Mouse (Mus musculus) adrenal gland, postnatal 14 days (tissue): Measurements from ENCODE around the gene Ppfibp2. TPM values are rescaled to one million over a fixed set of nuclear protein-coding genes. Genes with fewer than 3 reads are reported as not detected.

Experiments used
- DNase-seq: peaks from one replicate; pipeline ENCODE4 v3.0.0; 2021; ENCODE audit warnings: mixed read lengths
- total RNA-seq: library from RNA; stranded (reverse); gene quantifications from 2 replicates; pipeline ENCODE4 v1.2.3, GENCODE M21; 2021

Ppfibp2 gene
- total RNA-seq, 1 experiment from 2014 or later, result 7.8 TPM

GRCm38 (mm10) chr7:107664063-107665056 is 69.4 kb downstream of the Ppfibp2 start:
- peak; percentile 60 for DNase-seq

DNA sequence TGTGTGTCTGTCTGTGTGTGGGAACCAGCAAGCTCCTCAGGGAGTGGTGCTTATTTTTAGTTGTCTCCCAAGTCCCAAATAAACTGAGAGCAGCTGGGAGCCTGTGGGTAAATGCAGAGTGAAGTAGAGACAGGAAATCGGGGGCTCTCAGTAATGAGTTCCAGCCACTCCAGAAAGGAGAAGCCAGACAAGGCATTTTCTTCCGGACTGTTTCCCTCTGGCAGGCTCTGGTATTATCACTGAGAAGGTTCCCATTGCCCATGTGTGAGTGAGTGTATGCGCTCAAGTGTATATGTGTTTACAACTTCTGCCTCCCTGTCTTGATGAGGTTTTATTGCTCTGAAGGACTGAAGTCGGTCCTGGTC is 70.2 kb downstream of the Ppfibp2 start:
- no peak for DNase-seq

GRCm38 (mm10) chr7:107665586-107666261 is 70.7 kb downstream of the Ppfibp2 start:
- peak; percentile 49 for DNase-seq

- DNase-seq, result peak; percentile 23
These were observed 71.4 kb downstream of the Ppfibp2 start for GRCm38 (mm10) chr7:107666262-107666902.

- DNase-seq, result no peak
These were observed 73.5 kb downstream of the Ppfibp2 start for GRCm38 (mm10) chr7:107668514-107668913.

GRCm38 (mm10) chr7:107675224-107675623 is 80.2 kb downstream of the Ppfibp2 start:
- no peak for DNase-seq

DNA sequence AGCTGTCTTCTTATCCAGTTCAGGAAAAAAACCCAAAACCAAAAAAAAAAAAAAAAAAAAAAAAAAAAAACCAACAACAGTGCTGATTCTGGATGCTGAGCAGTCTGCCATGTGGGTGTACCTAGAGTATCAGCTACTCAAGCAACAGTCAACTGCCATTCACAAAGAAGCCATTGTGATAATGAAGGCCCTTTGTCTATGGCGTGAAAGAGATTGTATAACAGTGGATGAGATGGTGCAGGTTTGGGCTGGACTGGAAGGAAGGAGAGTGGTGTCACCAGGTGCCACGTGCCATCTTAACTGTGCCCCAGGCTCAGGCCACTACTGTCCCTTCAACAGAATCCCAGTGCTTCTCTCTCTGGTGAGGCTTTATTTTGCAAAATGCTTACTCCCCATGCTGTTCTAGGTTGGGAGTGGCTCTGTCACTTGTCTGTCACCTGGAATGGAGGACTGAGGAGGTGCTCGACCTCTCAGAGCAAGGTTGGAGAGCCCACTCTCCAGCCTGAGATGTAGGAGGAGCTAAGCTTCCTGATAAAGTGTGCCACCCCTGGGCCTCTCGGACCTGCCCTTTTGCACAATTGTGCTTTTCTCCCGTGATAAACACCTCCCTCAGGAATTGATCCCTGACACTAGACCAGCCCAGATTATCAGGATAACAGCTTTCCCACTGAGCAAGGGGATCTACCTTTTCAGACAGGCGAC is 85.3 kb downstream of the Ppfibp2 start:
- DNase-seq, result no peak

- DNase-seq, result no peak
These were observed 86.3 kb downstream of the Ppfibp2 start for GRCm38 (mm10) chr7:107681306-107681705.

GRCm38 (mm10) chr7:107683162-107683561 is 88.2 kb downstream of the Ppfibp2 start:
- DNase-seq, result no peak

- no peak for DNase-seq
These were observed 88.6 kb downstream of the Ppfibp2 start for GRCm38 (mm10) chr7:107683622-107684021.

GRCm38 (mm10) chr7:107685238-107685954 is 90.4 kb downstream of the Ppfibp2 start:
- DNase-seq, result no peak

- DNase-seq, result no peak
These were observed 90.9 kb downstream of the Ppfibp2 start for GRCm38 (mm10) chr7:107685955-107686285.

- no peak for DNase-seq
These were observed 92.4 kb downstream of the Ppfibp2 start for GRCm38 (mm10) chr7:107687412-107687811.

DNA sequence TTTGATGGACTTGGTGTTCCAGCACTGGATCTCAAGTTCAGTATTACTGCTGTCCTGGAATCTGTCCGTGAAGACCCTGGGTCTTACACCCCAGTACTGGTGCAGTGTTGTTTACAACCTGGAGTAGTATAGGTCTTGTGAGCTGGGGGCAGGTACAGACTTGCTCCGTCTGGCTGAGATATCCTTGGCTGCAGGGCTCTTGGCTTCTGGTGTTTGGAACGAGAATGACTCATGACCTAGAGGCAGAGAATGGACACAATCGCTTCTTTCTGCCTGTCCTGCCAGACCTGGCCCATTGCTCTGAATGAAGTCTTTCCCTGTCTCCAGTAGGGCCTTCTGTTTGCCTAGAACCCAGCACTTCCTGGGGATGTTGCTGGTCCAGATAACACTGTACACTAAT is 93.0 kb downstream of the Ppfibp2 start:
- DNase-seq, result no peak

GRCm38 (mm10) chr7:107690426-107691221 is 95.6 kb downstream of the Ppfibp2 start:
- peak; percentile 31 for DNase-seq

DNA sequence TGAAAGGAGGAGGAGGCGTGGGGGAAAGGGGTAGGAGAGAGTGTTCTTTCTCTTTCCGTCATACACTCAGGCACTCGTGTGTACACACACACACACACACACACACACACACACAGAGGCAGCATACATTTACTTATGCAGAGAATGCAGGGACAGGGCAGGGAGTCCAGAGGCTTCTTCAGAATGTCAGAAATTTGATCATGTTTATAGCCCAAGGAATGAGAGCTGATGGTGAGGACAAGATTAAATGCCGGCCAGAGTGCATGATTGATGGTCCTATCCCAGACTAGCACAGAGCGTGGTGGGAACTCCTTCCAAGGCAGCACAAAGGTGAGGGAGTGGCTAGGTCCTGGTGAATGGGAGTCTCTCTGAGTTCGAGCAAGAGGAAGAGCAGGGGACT is 96.5 kb downstream of the Ppfibp2 start:
- DNase-seq, result peak; percentile 7

GRCm38 (mm10) chr7:107694254-107694947 is 99.4 kb downstream of the Ppfibp2 start:
- no peak for DNase-seq

DNA sequence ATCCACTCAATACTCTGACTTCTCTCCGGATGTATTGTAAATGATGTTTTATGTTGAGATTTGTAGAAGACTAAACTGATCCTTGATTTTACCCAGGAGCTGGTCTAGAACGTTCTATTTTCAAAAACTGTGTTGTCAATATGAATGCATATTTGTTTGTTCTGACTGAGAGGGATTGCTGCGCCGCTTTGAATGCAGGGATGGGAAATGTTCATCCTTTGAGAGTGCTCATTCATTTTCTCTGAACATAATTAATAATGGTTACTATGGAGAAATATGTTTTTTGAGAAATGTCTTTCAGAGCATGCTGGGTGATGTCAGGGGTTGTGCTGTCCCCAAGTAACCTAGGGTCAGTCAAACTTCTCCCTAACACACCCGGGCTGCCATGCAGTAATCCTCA is 102.1 kb downstream of the Ppfibp2 start:
- DNase-seq, result no peak

DNA sequence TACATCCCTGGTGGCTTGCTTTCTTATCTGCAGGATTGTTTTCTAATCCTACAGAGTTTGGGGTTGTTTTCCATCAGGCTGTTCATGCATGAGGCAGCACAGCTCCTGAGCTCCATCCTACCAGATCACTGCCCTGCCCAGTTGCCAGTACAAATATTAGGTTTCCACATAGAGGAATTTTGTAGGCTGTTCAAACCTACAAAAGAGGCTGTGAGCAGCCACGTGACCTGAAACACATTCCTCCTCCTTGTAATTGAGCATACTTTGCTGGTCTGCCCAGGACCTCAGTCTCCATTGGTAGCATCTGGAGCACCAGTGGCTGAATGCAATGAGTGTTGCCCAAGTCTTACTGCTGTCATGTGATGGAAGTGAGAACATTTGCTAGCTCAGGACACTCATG is 104.9 kb downstream of the Ppfibp2 start:
- no peak for DNase-seq

- no peak for DNase-seq
These were observed 105.6 kb downstream of the Ppfibp2 start for GRCm38 (mm10) chr7:107700646-107701045.
